Mouse (Mus musculus) bone marrow, adult 2 months (tissue): ENCODE results near the gene Txndc8.

Experiments
- CTCF ChIP-seq: fragments of 200-500 bp; IDR thresholded peaks from 2 replicates; pipeline ENCODE4 v1.5.1; 2011; ENCODE audit warnings: low read length, control low read depth; ENCODE audit not compliant: control insufficient read depth, insufficient read depth
- POLR2A ChIP-seq: fragments of 200-500 bp; IDR thresholded peaks from 2 replicates; pipeline ENCODE4 v1.6.1; 2011; ENCODE audit warnings: low read depth, mild to moderate bottlenecking, control low read depth, low read length, borderline replicate concordance; ENCODE audit not compliant: control insufficient read depth

DNA sequence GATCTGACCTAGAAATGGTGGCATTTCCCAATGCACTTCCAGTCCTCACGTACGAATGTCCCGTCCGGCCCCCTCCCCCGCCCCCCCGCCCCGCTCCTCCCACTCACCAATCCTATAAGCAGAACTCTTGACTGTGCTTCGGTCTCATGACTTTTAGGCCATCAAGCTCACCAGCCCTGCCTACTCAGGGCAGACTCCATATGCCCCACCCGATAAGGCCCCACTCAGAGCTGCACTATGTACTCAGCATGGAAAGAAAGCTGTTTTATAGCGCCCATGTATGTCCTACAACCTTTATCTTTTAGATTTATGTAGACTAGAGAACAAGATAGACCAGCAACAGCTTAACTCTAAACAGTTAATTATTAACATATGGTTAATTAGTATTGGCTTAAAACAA is 61.9 kb downstream of the Txndc8 start:
- no peak for TF ChIP-seq CTCF
- no peak for TF ChIP-seq POLR2A
